Mouse (Mus musculus) lung, adult 2 months (tissue): ENCODE measurements at regions not wholly inside any gene's neighbourhood (a gene's known extent, or its start where the extent isn't known, plus 50 kb on each side); places are given as distances from the start of the nearest gene placed in this dataset.
"Not testable (repeated sequence)": the region's sequence is repeated elsewhere in the genome, so short reads cannot be mapped to it uniquely, and the experiment has no call there.

Experiments
- DNase-seq: peaks from one replicate; pipeline ENCODE4 v3.0.0; 2022
- H3K4me1 ChIP-seq: fragments of 200-500 bp; 2 replicates; pipeline ENCODE4 v1.6.1; 2011; ENCODE audit warnings: low read length; ENCODE audit not compliant: control insufficient read depth, insufficient read depth
- H3K4me3 ChIP-seq: fragments of 200-500 bp; replicated peaks from 2 replicates; pipeline ENCODE3; 2011; ENCODE audit warnings: low read depth, mild to moderate bottlenecking, control low read depth, low read length; ENCODE audit errors: extremely low read depth
- CTCF ChIP-seq: fragments of 200-500 bp; IDR thresholded peaks from 2 replicates; pipeline ENCODE4 v1.5.1; 2011; ENCODE audit warnings: mild to moderate bottlenecking, low read length, control low read depth; ENCODE audit not compliant: insufficient read depth
- POLR2A ChIP-seq: fragments of 200-500 bp; IDR thresholded peaks from 2 replicates; pipeline ENCODE4 v1.6.1; 2011; ENCODE audit warnings: low read depth, mild to moderate bottlenecking, control low read depth, low read length, borderline replicate concordance; ENCODE audit errors: extremely low read depth
- WGBS: fragments of 180-500 bp; shearing (Covaris S2); methylation state at CpG from one replicate; pipeline ENCODE4 v1.1.7; 2018; 5-methylcytosine and 5-hydroxymethylcytosine counted together

DNA sequence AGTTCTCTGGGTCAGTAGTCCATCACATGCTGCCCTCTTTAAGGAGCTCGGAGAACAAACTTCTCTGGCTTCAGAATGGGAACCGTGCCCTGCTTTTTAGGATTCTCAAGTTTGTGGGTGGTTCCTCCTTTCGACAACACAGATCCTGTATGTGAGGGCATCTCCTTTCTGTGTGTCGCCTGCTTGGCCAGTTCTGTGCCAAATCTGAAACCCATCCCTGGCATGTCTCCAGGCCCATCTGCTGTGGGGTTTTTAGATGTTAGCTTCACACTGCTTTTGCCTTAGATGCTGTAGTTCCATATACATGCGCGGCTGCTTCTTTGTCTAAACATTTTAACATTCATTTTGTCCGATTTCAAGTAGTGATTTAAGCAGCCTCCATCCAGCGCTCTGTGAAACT, 93.0 kb upstream of the Vldlr start:
- DNase-seq: no peak
- Histone ChIP-seq H3K4me3 (no peak overlapping the region), H3K4me1 (no peaks in the 10 kb centered on the region; the same call in none of the 2 replicates)
- whole genome bisulfite sequencing: 55% methylated on average over 8 of the region's 8 CpGs
- TF ChIP-seq POLR2A (no peak), CTCF (no peak)

DNA sequence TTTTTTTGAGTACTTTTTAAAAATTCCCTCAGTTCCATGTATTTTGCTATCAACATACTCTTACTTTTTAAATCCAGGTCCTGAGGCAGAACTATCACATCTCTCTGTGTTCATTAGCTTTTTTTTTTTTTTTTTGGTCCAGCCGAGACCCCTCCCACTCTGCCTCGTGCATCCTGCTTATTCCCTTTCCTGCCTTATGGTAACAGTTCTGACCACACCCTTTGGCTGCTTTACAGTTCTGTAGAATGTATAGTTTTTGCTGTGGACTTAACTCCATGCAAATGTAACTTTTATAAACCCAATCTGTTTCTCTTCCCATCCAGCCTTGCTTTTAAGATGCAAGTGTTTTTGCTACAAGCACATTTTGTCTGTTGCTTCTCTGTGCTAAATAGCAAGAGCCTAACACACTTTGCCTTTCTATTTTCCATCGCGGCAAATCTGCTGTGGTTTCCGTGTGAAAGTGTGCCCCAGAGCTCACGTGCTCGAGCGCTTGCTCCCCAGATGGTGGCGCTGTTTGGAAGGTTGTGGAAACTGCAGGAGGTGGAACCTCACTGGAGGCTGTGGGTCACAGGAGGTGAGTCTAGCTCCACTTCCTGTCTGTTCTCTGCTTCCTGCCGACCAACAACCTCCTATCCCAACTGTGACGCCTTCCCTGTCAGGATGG, 92.3 kb upstream of the Vldlr start:
- DNase-seq: peak; percentile 54
- WGBS: 43% methylated on average over 11 of the region's 11 CpGs
- TF ChIP-seq CTCF: peak; percentile 66
- TF ChIP-seq POLR2A: no peak

DNA sequence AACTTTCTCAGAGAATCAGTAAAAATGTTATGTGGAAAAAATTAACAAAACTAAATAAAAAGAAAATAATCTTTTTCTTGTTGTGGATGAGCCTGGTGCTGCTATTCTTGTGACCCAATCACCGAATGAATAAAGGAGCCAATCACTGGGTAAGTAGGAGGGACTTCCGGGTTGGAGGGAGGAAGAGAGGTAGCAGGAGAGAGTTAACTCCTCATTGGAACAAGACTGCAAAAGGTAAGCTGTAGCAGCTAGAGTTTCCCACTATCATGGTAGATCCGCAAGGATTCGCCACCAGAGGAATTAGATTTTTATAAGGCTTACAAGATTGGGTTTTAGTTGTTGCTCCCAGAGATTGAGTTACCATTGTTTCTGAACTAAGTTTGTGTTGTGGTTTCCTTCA, 87.8 kb upstream of the Vldlr start:
- not testable (repeated sequence) for H3K4me1 ChIP-seq, H3K4me3 ChIP-seq, DNase-seq
- 90% methylated on average over 4 of the region's 4 CpGs for WGBS

More for the DNA sequence above, 92.3 kb upstream of the Vldlr start:
- Histone ChIP-seq H3K4me1 (no peaks in the 10 kb centered on the region; the same call in none of the 2 replicates), H3K4me3 (no peak overlapping the region)

DNA sequence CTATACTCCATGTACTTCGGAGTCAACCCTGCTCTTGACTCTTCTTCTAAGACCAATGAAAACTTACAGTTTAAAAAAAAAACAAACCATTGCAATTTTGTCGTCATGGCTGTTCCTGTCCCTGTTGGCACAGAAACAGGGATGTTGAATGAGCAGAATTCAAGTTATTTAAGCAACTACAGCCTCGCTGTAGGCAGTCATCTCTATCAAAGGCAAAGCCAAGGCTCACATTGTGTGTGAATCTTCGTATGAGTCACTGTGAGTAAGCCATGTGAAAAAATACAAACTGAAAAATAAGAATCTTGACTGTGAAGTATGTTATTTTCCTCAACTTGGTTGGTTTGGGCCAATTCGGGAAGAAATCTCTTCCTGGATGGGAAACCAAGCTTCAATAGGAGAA, 81.9 kb upstream of the Vldlr start:
- H3K4me3 ChIP-seq: no peak overlapping the region
- TF ChIP-seq POLR2A (no peak), CTCF (no peak)
- 69% methylated on average over 5 of the region's 5 CpGs for WGBS
- H3K4me1 ChIP-seq: no peaks in the 10 kb centered on the region
- no peak for DNase-seq

DNA sequence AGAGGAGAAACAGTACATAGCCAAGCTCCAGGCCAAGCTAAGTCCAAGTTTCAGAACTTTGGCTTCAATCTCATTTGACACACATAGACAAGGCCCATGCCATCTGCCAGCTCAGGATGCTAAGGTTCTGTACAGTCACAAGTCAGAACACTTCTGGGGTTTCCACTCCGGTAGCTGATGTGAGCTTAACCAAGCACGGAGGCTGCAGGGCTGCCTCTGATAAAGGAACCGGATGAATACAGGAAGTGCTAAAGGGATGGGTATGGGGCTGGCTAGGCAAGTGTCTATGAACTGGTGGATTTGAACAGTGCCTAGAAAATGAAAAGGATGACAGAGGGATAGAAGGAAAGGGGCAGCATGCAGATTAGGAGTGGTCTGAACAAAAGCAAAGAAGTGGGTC, 75.4 kb upstream of the Vldlr start:
- no peak for TF ChIP-seq CTCF
- no peak for TF ChIP-seq POLR2A
- Histone ChIP-seq H3K4me3 (no peak overlapping the region), H3K4me1 (no peaks in the 10 kb centered on the region)
- DNase-seq: no peak
- WGBS: 49% methylated on average over 3 of the region's 3 CpGs

DNA sequence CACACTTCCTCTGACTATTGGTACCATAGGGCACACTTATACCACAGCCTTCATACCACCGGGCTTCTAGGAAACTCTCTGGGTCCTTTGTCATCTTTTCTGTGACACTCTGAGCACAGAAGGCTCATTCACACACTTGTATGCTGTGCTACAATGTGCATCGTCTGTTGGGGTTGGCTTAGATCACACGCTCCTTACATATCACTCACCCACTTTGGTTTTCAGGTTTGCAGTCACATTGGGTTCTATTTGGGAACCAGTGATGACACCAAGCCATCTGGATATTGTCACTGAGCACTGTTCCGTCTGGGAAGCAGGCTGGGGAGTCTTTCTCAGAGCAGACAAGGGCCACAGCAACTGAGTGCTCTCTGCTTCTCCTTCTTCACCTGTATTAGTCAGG, 74.1 kb upstream of the Vldlr start:
- DNase-seq: no peak
- TF ChIP-seq CTCF (no peak), POLR2A (no peak)
- 89% methylated on average over 4 of the region's 4 CpGs for WGBS
- Histone ChIP-seq H3K4me3 (no peak overlapping the region), H3K4me1 (no peaks in the 10 kb centered on the region)

DNA sequence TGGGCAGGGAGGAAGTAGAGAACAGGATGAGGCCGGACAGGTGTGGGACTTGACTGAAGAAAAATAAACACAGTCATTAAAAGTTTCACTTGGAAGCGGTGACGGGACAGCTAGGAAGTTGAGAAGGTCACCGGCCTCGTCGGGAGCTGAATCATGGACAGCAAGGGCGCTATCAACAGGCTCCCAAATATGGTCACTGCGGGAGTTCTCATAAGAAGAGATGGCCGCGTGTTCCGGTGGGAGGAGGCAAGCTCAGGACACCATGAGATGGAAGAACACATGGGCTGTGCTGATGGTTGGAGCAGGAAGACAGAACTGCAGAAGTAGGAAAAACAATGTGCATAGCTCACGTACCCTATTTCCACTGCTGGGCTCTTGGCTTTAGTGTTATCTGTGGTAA, 68.9 kb upstream of the Vldlr start:
- H3K4me3 ChIP-seq: no peak overlapping the region
- TF ChIP-seq POLR2A: no peak
- no peak for TF ChIP-seq CTCF
- WGBS: 50% methylated on average over 12 of the region's 12 CpGs
- no peak for DNase-seq
- H3K4me1 ChIP-seq: no peaks in the 10 kb centered on the region

DNA sequence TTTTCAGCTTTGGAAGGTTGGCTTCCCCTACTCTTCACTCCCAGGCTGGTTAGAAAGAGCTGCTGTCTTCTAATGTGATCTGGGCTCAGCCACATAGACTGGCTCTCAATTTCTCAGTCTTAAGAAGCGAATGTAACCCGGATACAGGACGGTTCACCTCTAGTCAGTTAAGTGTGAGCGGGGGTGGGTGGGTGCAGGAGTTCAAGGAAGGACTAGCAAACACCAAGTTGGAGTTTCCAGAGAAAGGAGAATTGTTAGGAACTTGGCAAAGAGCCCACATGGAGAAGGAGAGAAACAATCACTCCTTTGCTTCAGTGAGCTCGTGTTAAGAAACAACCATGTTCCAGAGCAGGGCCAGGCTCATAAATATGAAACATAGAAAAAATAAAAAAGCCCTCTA, 68.0 kb upstream of the Vldlr start:
- Histone ChIP-seq H3K4me3 (no peak overlapping the region), H3K4me1 (no peaks in the 10 kb centered on the region)
- TF ChIP-seq CTCF (no peak), POLR2A (no peak)
- WGBS: 58% methylated on average over 5 of the region's 5 CpGs
- DNase-seq: no peak

DNA sequence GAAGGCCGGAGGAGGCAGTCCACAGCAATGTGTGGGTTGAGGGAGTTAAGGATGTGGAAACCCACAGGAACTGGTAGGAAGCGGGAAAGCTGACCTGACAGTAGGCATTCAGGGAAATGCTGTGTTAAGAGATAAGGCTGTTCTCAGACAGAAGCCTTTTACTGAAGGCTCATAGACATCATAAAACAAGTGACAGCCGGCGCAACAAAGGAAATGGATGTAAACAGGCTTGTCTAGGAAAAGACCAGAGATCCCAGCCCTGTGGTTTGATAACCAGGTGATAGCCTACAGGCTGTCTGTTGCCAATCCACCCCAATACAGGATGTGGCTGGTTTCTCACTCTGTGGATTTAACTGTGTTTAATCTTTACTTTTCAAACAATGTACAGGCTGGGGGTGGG, 66.7 kb upstream of the Vldlr start:
- TF ChIP-seq CTCF (no peak), POLR2A (no peak)
- WGBS: 42% methylated on average over 4 of the region's 4 CpGs
- DNase-seq: no peak
- Histone ChIP-seq H3K4me1 (no peaks in the 10 kb centered on the region), H3K4me3 (no peak overlapping the region)

DNA sequence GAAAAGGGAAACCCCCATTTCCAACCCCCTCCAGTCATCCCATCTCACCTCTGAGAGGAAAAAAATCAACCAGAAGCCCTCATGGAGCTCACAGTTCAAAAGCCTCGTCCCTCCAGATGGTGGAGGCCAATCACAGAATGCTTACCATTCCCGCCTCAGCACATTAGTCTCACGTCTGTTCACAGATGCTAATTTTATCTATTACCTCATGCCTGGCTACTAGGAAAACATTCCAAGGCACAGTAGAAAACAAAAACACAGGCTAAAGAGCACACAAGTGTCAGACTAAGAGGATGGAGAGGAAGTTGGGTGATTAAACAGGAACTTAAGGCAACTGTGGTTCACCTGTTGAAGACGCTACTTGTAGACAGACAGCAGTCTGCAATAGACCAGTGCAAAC, 54.4 kb upstream of the Vldlr start:
- no peak for TF ChIP-seq CTCF
- no peak for TF ChIP-seq POLR2A
- no peak overlapping the region for H3K4me3 ChIP-seq
- 45% methylated on average over 4 of the region's 4 CpGs for WGBS
- H3K4me1 ChIP-seq: no peaks in the 10 kb centered on the region
- DNase-seq: no peak
